Mouse (Mus musculus): ENCODE data around the gene Knop1. TPM values are rescaled to one million over a fixed set of nuclear protein-coding genes. Genes with fewer than 3 reads are reported as not detected.

The Knop1 gene
- polyA plus RNA-seq, 1 experiment: 34.6 TPM

DNA sequence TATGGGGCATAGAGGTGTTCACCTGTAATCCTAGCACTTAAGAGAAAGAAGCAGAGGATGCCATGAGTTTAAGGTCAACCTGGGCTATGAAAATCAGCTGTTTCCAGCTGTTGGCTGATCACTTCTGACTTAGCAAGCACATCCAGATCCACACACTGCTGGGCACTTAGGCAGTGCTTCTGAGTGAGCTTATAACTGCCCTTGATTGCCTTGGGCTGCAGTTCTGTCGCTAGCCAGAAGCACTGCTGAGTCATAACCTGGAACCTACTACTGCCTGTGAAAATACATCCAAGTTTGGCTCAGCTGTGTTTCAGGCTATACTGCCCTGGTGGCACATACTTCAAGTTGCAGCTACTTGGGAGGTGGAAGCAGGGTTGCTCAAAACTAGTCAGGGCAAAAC is 14.3 kb downstream of the Knop1 start:
- no peak overlapping the region for H3K4me3 ChIP-seq (replicated peaks; ENCODE audit: control insufficient read depth, low read depth, low read length)
- no peak overlapping the region for H3K27ac ChIP-seq (ENCODE audit: control insufficient read depth, insufficient read depth, low read depth, low read length, poor library complexity)
- TF ChIP-seq POLR2A (IDR thresholded peaks at IDR 0.05; ENCODE audit: borderline replicate concordance, control insufficient read depth, low read depth, low read length) (no peak), CTCF (IDR thresholded peaks at IDR 0.05; ENCODE audit: control insufficient read depth, insufficient read depth, low read length) (no peak)
- H3K4me1 ChIP-seq (ENCODE audit: control insufficient read depth, insufficient read depth, low read length): no peaks in the 10 kb centered on the region
- 38% methylated on average over 1 of the region's 1 CpGs for WGBS

DNA sequence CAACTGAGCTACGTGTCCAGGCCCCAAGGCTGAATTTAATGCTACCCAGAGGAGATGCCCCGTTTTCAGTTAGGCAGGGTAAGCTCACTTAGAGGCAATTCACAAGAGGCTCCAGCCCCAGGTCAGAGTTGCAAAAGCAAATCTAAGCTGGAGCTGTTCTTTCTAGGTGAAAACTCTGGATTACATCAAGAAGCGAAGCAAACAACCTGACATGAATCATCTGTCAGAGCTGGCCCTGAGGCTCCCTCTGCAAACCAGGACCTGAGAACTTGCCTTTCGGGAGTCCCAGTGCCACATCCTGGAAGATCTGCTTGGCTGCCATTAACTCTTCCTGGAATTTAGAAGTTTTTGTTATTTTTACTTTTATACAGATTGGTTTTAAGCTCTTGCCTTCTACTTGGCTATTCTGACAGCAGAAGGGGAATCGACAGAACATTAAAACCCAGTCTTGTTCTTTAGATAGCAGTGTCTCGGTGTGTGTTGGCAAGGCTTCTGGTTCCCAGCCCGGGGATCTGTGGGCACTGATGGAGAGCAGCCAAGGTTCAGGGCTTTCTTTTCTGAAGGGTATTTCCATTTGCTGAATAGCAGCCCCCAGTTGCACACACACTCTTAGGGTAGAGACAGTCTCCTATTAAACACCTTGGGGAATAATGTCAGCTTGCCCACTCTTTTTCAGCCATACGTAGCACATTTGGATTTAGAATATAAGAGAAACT is 14.9 kb downstream of the Knop1 start:
- WGBS: 74% methylated on average over 8 of the region's 8 CpGs
- Histone ChIP-seq H3K4me1 (ENCODE audit: control insufficient read depth, insufficient read depth, low read length) (no peaks in the 10 kb centered on the region), H3K4me3 (replicated peaks; ENCODE audit: control insufficient read depth, low read depth, low read length) (no peak overlapping the region), H3K27ac (ENCODE audit: control insufficient read depth, insufficient read depth, low read depth, low read length, poor library complexity) (no peak overlapping the region)
- TF ChIP-seq CTCF (IDR thresholded peaks at IDR 0.05; ENCODE audit: control insufficient read depth, insufficient read depth, low read length): no peak
- no peak for TF ChIP-seq POLR2A (IDR thresholded peaks at IDR 0.05; ENCODE audit: borderline replicate concordance, control insufficient read depth, low read depth, low read length)

GRCm38 (mm10) chr7:118837901-118838300 is 18.2 kb downstream of the Knop1 start:
- TF ChIP-seq CTCF (IDR thresholded peaks at IDR 0.05; ENCODE audit: control insufficient read depth, insufficient read depth, low read length) (no peak), POLR2A (IDR thresholded peaks at IDR 0.05; ENCODE audit: borderline replicate concordance, control insufficient read depth, low read depth, low read length) (no peak)
- Histone ChIP-seq H3K4me3 (replicated peaks; ENCODE audit: control insufficient read depth, low read depth, low read length) (no peak overlapping the region), H3K27ac (ENCODE audit: control insufficient read depth, insufficient read depth, low read depth, low read length, poor library complexity) (no peak overlapping the region), H3K4me1 (ENCODE audit: control insufficient read depth, insufficient read depth, low read length) (no peaks in the 10 kb centered on the region)
- 86% methylated on average over 5 of the region's 5 CpGs for WGBS

GRCm38 (mm10) chr7:118827975-118828416 is 28.1 kb downstream of the Knop1 start:
- TF ChIP-seq POLR2A (IDR thresholded peaks at IDR 0.05; ENCODE audit: borderline replicate concordance, control insufficient read depth, low read depth, low read length) (no peak), CTCF (IDR thresholded peaks at IDR 0.05; ENCODE audit: control insufficient read depth, insufficient read depth, low read length) (no peak)
- Histone ChIP-seq H3K27ac (ENCODE audit: control insufficient read depth, insufficient read depth, low read depth, low read length, poor library complexity) (no peak overlapping the region), H3K4me3 (replicated peaks; ENCODE audit: control insufficient read depth, low read depth, low read length) (no peak overlapping the region), H3K4me1 (ENCODE audit: control insufficient read depth, insufficient read depth, low read length) (no peaks in the 10 kb centered on the region)
- WGBS: 42% methylated on average over 5 of the region's 5 CpGs

- WGBS: 85% methylated on average over 7 of the region's 7 CpGs
- TF ChIP-seq CTCF (IDR thresholded peaks at IDR 0.05; ENCODE audit: control insufficient read depth, insufficient read depth, low read length): no peak
- no peak for TF ChIP-seq POLR2A (IDR thresholded peaks at IDR 0.05; ENCODE audit: borderline replicate concordance, control insufficient read depth, low read depth, low read length)
- no peak overlapping the region for H3K27ac ChIP-seq (ENCODE audit: control insufficient read depth, insufficient read depth, low read depth, low read length, poor library complexity)
- no peaks in the 10 kb centered on the region for H3K4me1 ChIP-seq (ENCODE audit: control insufficient read depth, insufficient read depth, low read length)
- no peak overlapping the region for H3K4me3 ChIP-seq (replicated peaks; ENCODE audit: control insufficient read depth, low read depth, low read length)
Observed at GRCm38 (mm10) chr7:118824451-118824850, 31.6 kb downstream of the Knop1 start.

- Histone ChIP-seq H3K4me1 (ENCODE audit: control insufficient read depth, insufficient read depth, low read length) (no peaks in the 10 kb centered on the region), H3K27ac (ENCODE audit: control insufficient read depth, insufficient read depth, low read depth, low read length, poor library complexity) (no peak overlapping the region), H3K4me3 (replicated peaks; ENCODE audit: control insufficient read depth, low read depth, low read length) (no peak overlapping the region)
- WGBS: 82% methylated on average over 12 of the region's 12 CpGs
- no peak for TF ChIP-seq CTCF (IDR thresholded peaks at IDR 0.05; ENCODE audit: control insufficient read depth, insufficient read depth, low read length)
- TF ChIP-seq POLR2A (IDR thresholded peaks at IDR 0.05; ENCODE audit: borderline replicate concordance, control insufficient read depth, low read depth, low read length): no peak
Observed at GRCm38 (mm10) chr7:118821887-118822556, 34.0 kb downstream of the Knop1 start.

GRCm38 (mm10) chr7:118821356-118821755 is 34.7 kb downstream of the Knop1 start:
- WGBS: 60% methylated on average over 7 of the region's 7 CpGs
- TF ChIP-seq CTCF (IDR thresholded peaks at IDR 0.05; ENCODE audit: control insufficient read depth, insufficient read depth, low read length): no peak
- TF ChIP-seq POLR2A (IDR thresholded peaks at IDR 0.05; ENCODE audit: borderline replicate concordance, control insufficient read depth, low read depth, low read length): no peak
- Histone ChIP-seq H3K27ac (ENCODE audit: control insufficient read depth, insufficient read depth, low read depth, low read length, poor library complexity) (no peak overlapping the region), H3K4me3 (replicated peaks; ENCODE audit: control insufficient read depth, low read depth, low read length) (no peak overlapping the region), H3K4me1 (ENCODE audit: control insufficient read depth, insufficient read depth, low read length) (no peaks in the 10 kb centered on the region)

GRCm38 (mm10) chr7:118819666-118820065 is 36.4 kb downstream of the Knop1 start:
- Histone ChIP-seq H3K4me1 (ENCODE audit: control insufficient read depth, insufficient read depth, low read length) (no peaks in the 10 kb centered on the region), H3K4me3 (replicated peaks; ENCODE audit: control insufficient read depth, low read depth, low read length) (no peak overlapping the region), H3K27ac (ENCODE audit: control insufficient read depth, insufficient read depth, low read depth, low read length, poor library complexity) (no peak overlapping the region)
- WGBS: 81% methylated on average over 1 of the region's 1 CpGs
- TF ChIP-seq POLR2A (IDR thresholded peaks at IDR 0.05; ENCODE audit: borderline replicate concordance, control insufficient read depth, low read depth, low read length) (no peak), CTCF (IDR thresholded peaks at IDR 0.05; ENCODE audit: control insufficient read depth, insufficient read depth, low read length) (no peak)
